Mouse (Mus musculus): Measurements from ENCODE around the gene Maml2.

- TF ChIP-seq POLR2A (IDR thresholded peaks at IDR 0.05; ENCODE audit: insufficient read depth, low read depth, low read length) (no peak), CTCF (IDR thresholded peaks at IDR 0.05; ENCODE audit: insufficient read depth, low read depth, low read length) (no peak)
Measured at GRCm38 (mm10) chr9:13287482-13287881, 10.3 kb upstream of the Maml2 start.
